Mouse (Mus musculus) adrenal gland, adult 2 months (tissue): ENCODE measurements around the gene D430041D05Rik. TPM values are rescaled to one million over a fixed set of nuclear protein-coding genes. Genes with fewer than 3 reads are reported as not detected.
"Not testable (repeated sequence)": the region's sequence is repeated elsewhere in the genome, so short reads cannot be mapped to it uniquely, and the experiment has no call there.

Source experiments
- DNase-seq: peaks from one replicate; pipeline ENCODE4 v3.0.0; 2021
- microRNA-seq, 2 experiments: library from miRNA; unstranded; fragments of <30 nt; microRNA quantifications; one replicate each; pipeline ENCODE4 v1.2.0; 2021
- polyA plus RNA-seq: library from polyadenylated mRNA; depleted of rRNA; stranded (reverse); fragments of >200 nt; gene quantifications from 2 replicates; pipeline ENCODE4 v1.2.3, GENCODE M21; 2012; rRNA removed
- total RNA-seq, 2 experiments: library from RNA; stranded (reverse); gene quantifications; 2 replicates each; pipeline ENCODE4 v1.2.3; 2021

The D430041D05Rik gene
- total and polyA plus RNA-seq, 3 experiments: 11.9 to 23.6 (median 16.0) TPM

GRCm38 (mm10) chr2:104117173-104117572 is 293.6 kb downstream of the D430041D05Rik start:
- DNase-seq: not testable (repeated sequence)

- DNase-seq: peak; percentile 58
Observed at GRCm38 (mm10) chr2:104114898-104115297, 295.9 kb downstream of the D430041D05Rik start.

- not testable (repeated sequence) for DNase-seq
Observed at GRCm38 (mm10) chr2:104113563-104113962, 297.2 kb downstream of the D430041D05Rik start.

GRCm38 (mm10) chr2:104111170-104111797 is 299.5 kb downstream of the D430041D05Rik start:
- DNase-seq: not testable (repeated sequence)

- DNase-seq: no peak
Observed at GRCm38 (mm10) chr2:104110031-104110430, 300.8 kb downstream of the D430041D05Rik start.

GRCm38 (mm10) chr2:104109528-104109927 is 301.3 kb downstream of the D430041D05Rik start:
- no peak for DNase-seq

GRCm38 (mm10) chr2:104109021-104109420 is 301.8 kb downstream of the D430041D05Rik start:
- DNase-seq: not testable (repeated sequence)

- DNase-seq: no peak
Observed at GRCm38 (mm10) chr2:104104800-104105199, 306.0 kb downstream of the D430041D05Rik start.

- no peak for DNase-seq
Observed at GRCm38 (mm10) chr2:104099946-104100345, 310.9 kb downstream of the D430041D05Rik start.

GRCm38 (mm10) chr2:104099231-104099585 is 311.6 kb downstream of the D430041D05Rik start:
- no peak for DNase-seq

GRCm38 (mm10) chr2:104098529-104099230 is 312.1 kb downstream of the D430041D05Rik start:
- no peak for DNase-seq

GRCm38 (mm10) chr2:104097396-104097795 is 313.4 kb downstream of the D430041D05Rik start:
- not testable (repeated sequence) for DNase-seq

- not testable (repeated sequence) for DNase-seq
Observed at GRCm38 (mm10) chr2:104096796-104097195, 314.0 kb downstream of the D430041D05Rik start.

GRCm38 (mm10) chr2:104096256-104096655 is 314.6 kb downstream of the D430041D05Rik start:
- DNase-seq: no peak

- DNase-seq: peak; percentile 95
Observed at GRCm38 (mm10) chr2:104095741-104096213, 315.0 kb downstream of the D430041D05Rik start, which contains the start of gene Cd59a. TSS of gene Cd59a (plus strand) at chr2:104095801.

- no peak for DNase-seq
Observed at GRCm38 (mm10) chr2:104093305-104093704, 317.5 kb downstream of the D430041D05Rik start.

Small RNA genes within 50 kb of the gene (microRNA-seq; reads per million reads assigned to microRNA genes)
- 0 to 0.22 reads per million in 2 experiments for gene Mir1902

Other genes with a start within 250 kb of the D430041D05Rik start
- 100 to 1,000 TPM; 116 to 136 TPM for gene Hipk3, start 83.4 kb upstream of the D430041D05Rik start, total RNA-seq
- gene Hipk3, start 83.4 kb upstream of the D430041D05Rik start, polyA plus RNA-seq: 28.8 and 30.6 TPM in 2 replicates
- 10 to 100 TPM; 29.7 to 49.6 TPM for gene Cstf3, start 179.5 kb upstream of the D430041D05Rik start, total RNA-seq
- 2.9 and 3.9 TPM in 2 replicates for gene Cstf3, start 179.5 kb upstream of the D430041D05Rik start, polyA plus RNA-seq